Mouse (Mus musculus) myocyte (in vitro differentiated cells): ENCODE measurements at regions not wholly inside any gene's neighbourhood (a gene's known extent, or its start where the extent isn't known, plus 50 kb on each side); places are given as distances from the start of the nearest gene placed in this dataset.

Experiments used
- H3K27me3 ChIP-seq: one replicate; pipeline ENCODE4 v1.6.1; 2011; ENCODE audit not compliant: control insufficient read depth, insufficient read depth, insufficient read length
- H3K36me3 ChIP-seq: one replicate; pipeline ENCODE4 v1.6.1; 2011; ENCODE audit not compliant: control insufficient read depth, insufficient read depth
- H3K4me2 ChIP-seq: one replicate; pipeline ENCODE4 v1.6.1; 2011; ENCODE audit warnings: low read depth, control low read depth
- H3K4me3 ChIP-seq: one replicate; pipeline ENCODE4 v1.5.1; 2011; ENCODE audit warnings: mild to moderate bottlenecking, control low read depth, moderate library complexity
- H3K79me2 ChIP-seq: one replicate; pipeline ENCODE4 v1.6.1; 2011; ENCODE audit not compliant: control insufficient read depth, insufficient read depth
- H3ac ChIP-seq: one replicate; pipeline ENCODE4 v1.6.1; 2011; ENCODE audit not compliant: control insufficient read depth, insufficient read length
- CEBPB ChIP-seq: IDR thresholded peaks from 2 replicates; pipeline ENCODE4 v1.6.1; 2011; ENCODE audit warnings: mild to moderate bottlenecking, moderate library complexity; ENCODE audit not compliant: poor library complexity, insufficient read depth, severe bottlenecking
- E2F4 ChIP-seq: IDR thresholded peaks from one replicate; pipeline ENCODE4 v1.6.1; 2011; ENCODE audit warnings: mild to moderate bottlenecking, control low read depth, moderate library complexity; ENCODE audit not compliant: insufficient read depth
- MAX ChIP-seq: IDR thresholded peaks from one replicate; pipeline ENCODE4 v1.6.1; 2011; ENCODE audit warnings: low read depth, mild to moderate bottlenecking, control low read depth
- MYOD1 ChIP-seq, 3 experiments: IDR thresholded peaks; one replicate each; pipeline ENCODE4 v1.6.1; 2011; ENCODE audit warnings: control low read depth in 2 of 3, low read depth in 2 of 3, mild to moderate bottlenecking in 2 of 3, moderate library complexity in 1 of 3; ENCODE audit not compliant: insufficient read length in 2 of 3, control insufficient read depth in 1 of 3
- MYOG ChIP-seq, 3 experiments: IDR thresholded peaks; one replicate each; pipeline ENCODE4 v1.6.1; 2011; ENCODE audit warnings: control low read depth in 2 of 3, low read depth in 2 of 3, mild to moderate bottlenecking in 2 of 3; ENCODE audit not compliant: insufficient read length in 2 of 3, control insufficient read depth in 1 of 3, insufficient read depth in 1 of 3
- POLR2A ChIP-seq: IDR thresholded peaks from one replicate; pipeline ENCODE4 v1.6.1; 2011; ENCODE audit warnings: low read depth, mild to moderate bottlenecking, control low read depth, moderate library complexity; ENCODE audit not compliant: insufficient read length
- POLR2AphosphoS2 ChIP-seq: IDR thresholded peaks from one replicate; pipeline ENCODE4 v1.6.1; 2011; ENCODE audit warnings: low read depth, control low read depth; ENCODE audit not compliant: insufficient read length
- REST ChIP-seq: IDR thresholded peaks from one replicate; pipeline ENCODE4 v1.6.1; 2011; ENCODE audit warnings: mild to moderate bottlenecking, control low read depth, moderate library complexity; ENCODE audit not compliant: insufficient read depth, insufficient read length
- SRF ChIP-seq: IDR thresholded peaks from one replicate; pipeline ENCODE4 v1.6.1; 2011; ENCODE audit warnings: low read depth; ENCODE audit not compliant: control insufficient read depth, insufficient read length
- TCF12 ChIP-seq: IDR thresholded peaks from one replicate; pipeline ENCODE4 v1.6.1; 2011; ENCODE audit warnings: mild to moderate bottlenecking, control low read depth; ENCODE audit not compliant: poor library complexity, insufficient read depth, severe bottlenecking
- TCF3 ChIP-seq: IDR thresholded peaks from one replicate; pipeline ENCODE4 v1.6.1; 2011; ENCODE audit warnings: low read depth, control low read depth; ENCODE audit not compliant: insufficient read length
- USF1 ChIP-seq: IDR thresholded peaks from one replicate; pipeline ENCODE4 v1.6.1; 2011; ENCODE audit warnings: low read depth, mild to moderate bottlenecking, control low read depth, moderate library complexity

DNA sequence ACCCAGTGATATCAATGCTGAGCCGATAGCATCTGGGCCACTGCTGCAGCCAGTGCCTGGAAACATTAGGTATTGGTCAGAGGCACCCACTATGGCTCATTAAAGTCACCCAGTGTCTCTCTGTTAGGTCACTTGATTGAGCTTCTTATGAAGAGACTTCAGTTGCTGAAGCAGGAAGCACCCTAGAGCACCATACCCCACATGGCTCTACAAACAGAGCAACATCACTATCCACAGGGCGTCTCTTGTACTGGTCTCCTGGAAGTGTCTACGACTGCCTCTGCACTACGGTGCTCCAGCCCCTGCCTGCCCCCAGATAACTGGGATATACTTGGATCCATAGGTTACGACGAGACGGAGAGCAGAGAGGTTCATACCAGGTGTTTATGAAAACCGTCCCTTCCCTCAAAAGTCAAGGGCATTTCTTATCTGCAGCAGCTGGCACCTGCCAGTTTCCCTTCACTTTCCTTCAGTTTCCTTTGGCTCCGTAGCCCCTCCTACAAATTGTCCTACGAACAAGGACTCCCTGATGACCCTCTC, 100.6 kb upstream of the Fut8 start:
- Histone ChIP-seq H3ac (no peak overlapping the region), H3K27me3 (no peaks in the 10 kb centered on the region), H3K36me3 (no peaks in the 10 kb centered on the region), H3K79me2 (no peaks in the 10 kb centered on the region), H3K4me2 (no peak overlapping the region), H3K4me3 (no peak overlapping the region)
- TF ChIP-seq MYOD1 (IDR thresholded peaks at IDR 0.05; ENCODE audit: control insufficient read depth in 1 of 3, insufficient read length in 2 of 3, low read depth in 2 of 3): no peak
- TF ChIP-seq TCF12: no peak
- no peak for TF ChIP-seq TCF3
- TF ChIP-seq REST: no peak
- TF ChIP-seq CEBPB: no peak
- TF ChIP-seq POLR2A: no peak
- no peak for TF ChIP-seq MAX
- no peak for TF ChIP-seq USF1
- TF ChIP-seq E2F4: no peak

DNA sequence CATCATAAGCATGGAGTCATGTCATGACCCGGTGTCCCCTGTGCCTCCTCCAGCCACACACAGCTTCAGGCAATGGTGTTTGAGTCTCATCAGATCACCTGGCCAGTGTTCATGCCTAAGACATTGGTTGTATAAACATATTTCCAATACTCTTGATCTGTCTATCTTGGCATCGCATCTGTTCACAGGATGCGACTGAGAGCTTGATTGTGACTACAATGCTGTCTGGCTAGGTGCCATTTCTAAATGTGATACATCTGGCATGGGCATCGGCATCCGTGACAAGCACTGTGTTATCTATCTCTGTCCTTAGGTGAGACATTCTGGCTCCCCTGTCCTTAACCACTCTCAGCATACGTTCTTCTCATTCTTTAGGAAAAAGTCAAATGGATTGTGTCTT, 102.3 kb upstream of the Fut8 start:
- Histone ChIP-seq H3K36me3 (no peaks in the 10 kb centered on the region), H3K27me3 (no peaks in the 10 kb centered on the region), H3K4me3 (no peak overlapping the region), H3K79me2 (no peaks in the 10 kb centered on the region), H3ac (no peak overlapping the region), H3K4me2 (no peak overlapping the region)
- TF ChIP-seq E2F4 (no peak), REST (no peak), POLR2A (no peak), USF1 (no peak), TCF12 (no peak), MYOD1 (IDR thresholded peaks at IDR 0.05; ENCODE audit: control insufficient read depth in 1 of 3, insufficient read length in 2 of 3, low read depth in 2 of 3) (no peak), CEBPB (no peak), POLR2AphosphoS2 (no peak)

DNA sequence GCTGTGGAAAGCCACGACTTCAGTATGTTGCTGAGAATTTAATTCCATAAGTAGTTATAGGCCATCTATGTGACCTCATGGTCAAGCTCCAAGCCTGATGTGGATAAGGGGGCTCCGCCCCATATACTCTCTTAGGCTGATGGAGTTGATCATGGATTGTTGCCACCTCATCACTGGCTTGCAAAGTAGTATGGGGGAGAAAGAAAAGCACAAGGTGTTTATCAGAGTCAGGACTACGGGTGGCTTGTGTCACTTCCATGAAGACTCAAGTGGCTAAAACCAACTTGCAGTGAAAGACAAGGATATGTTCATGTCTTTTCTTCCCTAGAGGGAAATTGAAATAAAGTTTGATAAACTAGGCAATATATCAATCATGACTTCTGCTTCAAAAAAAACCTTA, 102.9 kb upstream of the Fut8 start:
- Histone ChIP-seq H3K36me3 (no peaks in the 10 kb centered on the region), H3K4me3 (no peak overlapping the region), H3K27me3 (no peaks in the 10 kb centered on the region), H3ac (no peak overlapping the region), H3K79me2 (no peaks in the 10 kb centered on the region), H3K4me2 (no peak overlapping the region)
- TF ChIP-seq REST (no peak), E2F4 (no peak), MYOD1 (IDR thresholded peaks at IDR 0.05; ENCODE audit: control insufficient read depth in 1 of 3, insufficient read length in 2 of 3, low read depth in 2 of 3) (no peak), USF1 (no peak), TCF12 (no peak), POLR2AphosphoS2 (no peak), MAX (no peak), MYOG (IDR thresholded peaks at IDR 0.05; ENCODE audit: control insufficient read depth in 1 of 3, insufficient read depth in 1 of 3, insufficient read length in 2 of 3, low read depth in 2 of 3) (no peak), CEBPB (no peak), TCF3 (no peak), POLR2A (no peak), SRF (no peak)

DNA sequence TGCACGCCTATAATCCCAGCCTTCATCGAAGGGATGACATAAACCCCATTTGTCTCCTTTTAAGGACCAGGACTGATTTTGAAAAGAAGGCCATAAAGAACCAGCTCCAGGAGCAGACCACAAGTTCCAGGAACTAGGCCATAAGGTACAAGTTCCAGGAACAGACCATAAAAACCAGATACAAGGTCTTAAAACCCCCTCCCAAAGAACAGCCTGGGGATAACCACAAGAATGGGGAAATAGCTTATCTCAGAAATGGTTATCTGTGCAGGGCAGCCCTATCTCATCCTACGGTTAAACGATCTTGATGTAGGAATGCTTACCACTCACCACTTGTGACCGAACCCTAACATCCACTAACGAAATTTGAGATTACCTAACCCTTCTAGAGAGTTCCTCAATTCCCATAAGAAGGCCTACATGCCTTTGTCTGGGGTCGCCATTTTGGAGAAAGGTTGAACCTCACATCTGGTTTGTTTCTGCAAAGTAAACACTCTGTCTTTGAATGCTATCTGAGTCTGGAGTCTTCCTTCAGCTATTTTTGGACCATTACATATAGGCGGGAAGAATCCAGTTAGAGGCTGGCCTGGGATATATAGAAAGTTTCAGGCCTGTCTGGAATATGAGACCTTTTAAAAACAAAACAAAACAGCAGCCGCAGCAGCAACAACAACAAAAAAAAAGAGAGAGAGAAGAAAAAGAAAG, 103.5 kb upstream of the Fut8 start:
- Histone ChIP-seq H3K27me3 (no peaks in the 10 kb centered on the region), H3K4me3 (no peak overlapping the region), H3K79me2 (no peaks in the 10 kb centered on the region), H3K4me2 (no peak overlapping the region), H3ac (no peak overlapping the region), H3K36me3 (no peaks in the 10 kb centered on the region)
- TF ChIP-seq SRF: no peak
- no peak for TF ChIP-seq MYOG (IDR thresholded peaks at IDR 0.05; ENCODE audit: control insufficient read depth in 1 of 3, insufficient read depth in 1 of 3, insufficient read length in 2 of 3, low read depth in 2 of 3)
- TF ChIP-seq TCF3: no peak
- no peak for TF ChIP-seq USF1
- TF ChIP-seq REST: no peak
- TF ChIP-seq TCF12: no peak
- TF ChIP-seq CEBPB: no peak
- no peak for TF ChIP-seq MAX
- no peak for TF ChIP-seq E2F4
- no peak for TF ChIP-seq POLR2A

DNA sequence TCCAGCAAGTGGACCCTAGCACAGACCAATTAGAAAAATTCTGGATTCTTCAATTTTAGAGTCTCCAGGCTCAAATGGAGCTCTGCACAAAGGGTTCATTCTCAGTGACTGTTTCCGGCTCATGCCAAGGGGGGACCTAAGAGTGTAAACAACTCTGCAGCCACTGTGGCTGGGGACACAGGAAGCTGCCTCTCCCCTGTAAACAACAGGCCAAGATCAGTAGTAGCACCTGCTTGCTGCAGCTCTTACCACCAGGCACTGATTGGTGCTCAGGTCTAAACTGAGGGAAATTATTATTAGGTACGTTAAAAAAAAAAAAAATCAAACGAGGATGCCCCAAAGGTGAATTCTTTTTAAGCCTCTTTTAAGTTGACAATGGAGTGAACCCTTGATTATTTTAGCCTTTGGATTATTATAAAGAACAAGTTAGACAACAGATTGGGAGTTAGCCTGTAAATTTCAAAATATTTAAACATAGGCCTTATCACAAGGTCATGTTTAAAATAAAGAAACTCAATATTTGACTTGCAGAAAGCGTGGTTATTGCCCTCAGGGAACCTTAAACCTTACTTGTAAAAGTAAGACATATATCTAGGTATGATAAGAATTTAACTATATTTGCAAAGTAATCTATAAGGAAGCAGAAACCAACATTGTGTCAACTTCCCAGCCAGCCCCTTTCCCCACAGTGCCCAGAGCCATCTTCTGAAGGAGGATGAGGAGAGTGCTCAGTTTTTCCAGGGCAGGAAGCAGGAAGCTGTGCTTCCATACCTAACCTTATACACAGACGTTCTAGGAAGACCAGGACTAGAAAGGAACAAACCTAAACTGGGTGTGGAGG, 104.2 kb upstream of the Fut8 start:
- Histone ChIP-seq H3K79me2 (no peaks in the 10 kb centered on the region), H3K4me2 (no peak overlapping the region), H3K4me3 (no peak overlapping the region), H3K36me3 (no peaks in the 10 kb centered on the region), H3K27me3 (no peaks in the 10 kb centered on the region), H3ac (no peak overlapping the region)
- TF ChIP-seq POLR2AphosphoS2 (no peak), CEBPB (no peak), MAX (no peak), POLR2A (no peak), USF1 (no peak), REST (no peak), E2F4 (no peak), MYOD1 (IDR thresholded peaks at IDR 0.05; ENCODE audit: control insufficient read depth in 1 of 3, insufficient read length in 2 of 3, low read depth in 2 of 3) (no peak), TCF3 (no peak), MYOG (IDR thresholded peaks at IDR 0.05; ENCODE audit: control insufficient read depth in 1 of 3, insufficient read depth in 1 of 3, insufficient read length in 2 of 3, low read depth in 2 of 3) (no peak), TCF12 (no peak), SRF (no peak)
